Mouse (Mus musculus) liver (tissue): ENCODE measurements around the gene Gzmm.

ENCODE experiments used
- DNase-seq: peaks from one replicate; pipeline ENCODE4 v3.0.0-alpha.2; 2020; ENCODE audit warnings: mixed read lengths

Gene Gzmm

DNA sequence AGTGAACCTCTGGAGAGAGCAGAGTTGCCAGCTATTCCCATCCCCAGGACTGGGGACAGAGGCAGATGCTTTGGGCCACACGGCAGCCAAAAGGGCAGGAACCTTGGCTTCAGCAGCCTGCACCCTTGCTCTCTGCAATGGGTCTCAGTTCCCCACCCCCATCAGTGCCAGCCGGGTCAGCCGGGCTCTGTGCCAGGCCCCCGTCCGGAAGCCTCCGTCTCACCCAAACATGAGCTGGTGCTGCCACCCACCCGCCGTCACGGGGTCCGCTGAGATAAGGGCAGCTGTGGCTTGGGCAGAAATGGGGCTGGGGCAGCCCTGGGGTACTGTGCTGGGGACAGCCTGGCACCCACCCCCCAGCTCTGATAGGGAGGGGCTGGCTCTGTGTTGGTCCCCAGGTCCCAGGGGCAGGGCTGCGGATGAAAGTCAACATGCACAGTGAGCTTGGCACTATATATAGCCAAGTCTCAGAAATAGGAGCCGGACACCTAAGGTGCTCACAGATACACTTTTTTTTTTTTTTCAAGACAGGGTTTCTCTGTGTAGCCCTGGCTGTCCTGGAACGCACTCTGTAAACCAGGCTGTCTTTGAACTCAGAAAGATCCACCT lies 40.6 kb downstream of the Gzmm start:
- no peak for DNase-seq

GRCm38 (mm10) chr10:79732500-79732899 lies 43.7 kb downstream of the Gzmm start:
- DNase-seq: peak; percentile 55

- DNase-seq: no peak
Observed at GRCm38 (mm10) chr10:79733847-79734246, 45.0 kb downstream of the Gzmm start.

DNA sequence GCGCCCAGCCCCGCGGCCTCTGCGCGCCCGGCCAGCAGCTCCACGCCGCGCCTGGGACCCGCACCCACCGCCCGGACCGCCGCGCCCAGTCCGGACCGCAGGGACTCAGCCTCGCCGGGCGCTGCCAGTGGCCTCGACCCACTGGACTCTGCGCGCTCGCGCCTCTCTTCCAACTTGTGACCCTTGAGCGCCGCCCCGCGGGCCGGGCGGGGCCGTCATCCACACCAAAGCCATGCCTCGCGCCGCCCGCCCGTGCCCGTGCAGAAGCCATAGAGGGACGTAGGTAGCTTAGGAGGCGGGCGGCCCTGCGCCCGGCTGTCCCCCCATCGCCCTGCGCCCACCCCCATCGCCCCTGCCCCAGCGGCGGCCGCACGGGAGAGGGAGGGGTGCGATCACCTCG lies 46.5 kb downstream of the Gzmm start:
- no peak for DNase-seq

GRCm38 (mm10) chr10:79736706-79737105 lies 47.9 kb downstream of the Gzmm start:
- DNase-seq: no peak

DNA sequence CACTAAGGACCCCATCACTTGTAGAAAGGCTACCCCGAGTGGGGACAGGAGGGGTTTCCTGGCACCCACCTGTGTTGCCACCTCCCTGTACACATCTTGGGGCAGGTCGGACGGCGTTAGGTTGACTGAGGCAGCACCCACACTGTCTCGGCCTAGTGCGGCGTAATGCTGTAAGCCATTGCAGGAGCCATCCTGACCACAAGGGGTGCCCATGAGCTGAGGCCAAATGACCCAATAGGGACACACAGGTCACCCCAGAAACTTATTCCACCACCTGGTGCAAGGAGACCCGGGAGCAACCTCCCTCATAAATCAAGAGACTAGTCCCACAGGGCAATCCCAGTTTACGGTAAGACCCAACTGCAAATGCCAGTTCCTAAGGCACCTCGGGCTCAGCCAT lies 49.4 kb downstream of the Gzmm start:
- DNase-seq: no peak

GRCm38 (mm10) chr10:79739234-79739633 lies 50.4 kb downstream of the Gzmm start:
- no peak for DNase-seq

DNA sequence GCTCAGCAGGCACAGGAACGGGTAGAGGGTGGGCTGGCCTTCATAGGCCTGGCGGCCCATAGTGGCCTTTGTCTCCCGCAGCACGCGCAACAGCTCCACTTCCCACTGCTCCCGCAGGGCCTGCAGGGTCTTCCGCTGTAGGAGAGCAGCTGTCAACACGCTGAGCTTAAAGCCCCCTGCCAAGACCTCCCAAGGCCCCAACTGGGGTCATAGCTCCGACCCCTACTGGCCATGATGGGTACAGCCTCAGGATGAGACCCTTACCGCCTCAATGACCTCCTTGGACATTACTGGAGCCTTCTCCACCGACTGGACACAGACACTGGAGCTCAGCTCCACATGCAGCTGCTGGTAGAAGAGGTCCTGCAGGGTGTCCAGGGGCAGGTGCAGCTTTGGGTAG lies 52.0 kb downstream of the Gzmm start:
- DNase-seq: no peak

DNA sequence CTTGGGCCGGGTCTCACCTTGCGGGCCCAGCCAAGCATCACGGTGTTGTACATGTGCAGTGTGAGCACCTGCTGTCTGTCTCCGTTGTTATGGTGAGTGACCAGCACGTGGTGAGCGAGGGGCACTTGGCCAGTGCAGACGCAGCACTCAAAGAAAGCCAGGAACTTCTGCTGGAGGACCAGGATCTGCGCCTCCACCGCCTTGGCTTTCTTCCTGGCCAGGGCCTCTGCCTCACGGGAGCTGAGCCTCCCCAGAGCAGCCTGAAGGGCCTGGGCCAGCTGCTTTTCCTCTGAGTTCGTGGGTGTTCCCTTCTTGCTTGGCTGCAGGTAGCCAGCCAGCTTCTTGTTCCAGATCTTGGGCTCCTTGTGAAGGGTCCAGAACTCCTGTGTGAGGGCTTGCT lies 54.3 kb downstream of the Gzmm start:
- DNase-seq: no peak

DNA sequence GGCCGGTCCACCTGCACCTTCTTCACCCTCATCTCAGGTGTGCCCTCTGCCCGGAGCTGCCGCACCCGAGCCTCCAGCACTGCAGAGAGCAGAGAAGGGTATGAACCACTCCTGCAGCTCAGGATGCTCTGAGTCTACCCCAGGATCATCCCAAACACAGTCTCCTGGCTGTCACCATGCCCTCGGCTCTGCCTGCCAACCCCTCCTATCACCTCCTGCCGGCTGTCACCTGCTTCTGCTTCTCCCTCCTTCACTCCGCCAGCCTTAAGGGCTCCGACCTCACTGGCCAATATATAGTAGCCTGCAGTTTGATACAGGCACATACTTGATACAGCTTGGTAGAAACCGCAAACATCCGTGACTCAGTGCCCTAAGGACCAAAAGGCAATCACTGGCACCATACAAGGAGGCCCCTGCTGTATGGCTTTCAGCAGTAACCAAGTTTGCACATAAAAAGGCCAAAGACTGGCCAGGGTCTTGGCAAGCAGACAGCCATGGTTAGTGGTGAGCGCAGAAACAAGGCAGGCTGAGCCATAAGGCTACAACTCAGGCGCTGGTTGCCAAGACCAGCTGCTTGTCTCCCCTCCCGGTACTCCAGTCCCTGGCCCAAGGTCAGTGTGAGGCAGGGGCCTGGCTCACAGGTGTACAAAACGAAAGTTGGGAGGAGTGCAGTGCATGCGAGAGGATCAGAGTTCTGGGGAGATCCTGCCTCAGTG lies 55.0 kb downstream of the Gzmm start:
- no peak for DNase-seq
